Mouse (Mus musculus) forebrain, embryonic 12.5 days (tissue): ENCODE results near the gene Psmc3ip. TPM values are rescaled to one million over a fixed set of nuclear protein-coding genes. Genes with fewer than 3 reads are reported as not detected.
"Not testable (repeated sequence)": the region's sequence is repeated elsewhere in the genome, so short reads cannot be mapped to it uniquely, and the experiment has no call there.

Experiments
- ATAC-seq: fragments of 200-750 bp; cut with Nextera tagmentation; 2 replicates; pipeline ENCODE4 v1.8.0; 2017; ENCODE audit warnings: moderate TSS enrichment; ENCODE audit not compliant: low FRiP score
- H3K27ac ChIP-seq: fragments of 300-500 bp; sonication (generic); 2 replicates; pipeline ENCODE4 v1.5.1; 2016; ENCODE audit warnings: mild to moderate bottlenecking
- H3K27me3 ChIP-seq: fragments of 300-500 bp; sonication (generic); 2 replicates; pipeline ENCODE4 v1.6.1; 2016; ENCODE audit warnings: mild to moderate bottlenecking
- H3K36me3 ChIP-seq: fragments of 300-500 bp; sonication (generic); replicated peaks from 2 replicates; pipeline ENCODE4 v1.6.1; 2016; ENCODE audit warnings: mild to moderate bottlenecking
- H3K4me1 ChIP-seq: fragments of 300-500 bp; sonication (generic); 2 replicates; pipeline ENCODE4 v1.6.1; 2016
- H3K4me2 ChIP-seq: fragments of 300-500 bp; sonication (generic); 2 replicates; pipeline ENCODE4 v1.6.1; 2016; ENCODE audit warnings: mild to moderate bottlenecking, moderate library complexity
- H3K4me3 ChIP-seq: fragments of 300-500 bp; sonication (generic); replicated peaks from 2 replicates; pipeline ENCODE4 v1.5.1; 2016; ENCODE audit warnings: mild to moderate bottlenecking
- H3K9ac ChIP-seq: fragments of 300-500 bp; sonication (generic); 2 replicates; pipeline ENCODE4 v1.6.1; 2016; ENCODE audit warnings: mild to moderate bottlenecking
- H3K9me3 ChIP-seq: fragments of 300-500 bp; sonication (generic); 2 replicates; pipeline ENCODE4 v1.6.1; 2016
- WGBS: fragments of 180-500 bp; shearing (Covaris S2); methylation state at CpG from one replicate; pipeline ENCODE4 v1.1.7; 2016; 5-methylcytosine and 5-hydroxymethylcytosine counted together
- polyA plus RNA-seq: library from polyadenylated mRNA; unstranded; fragments of >200 nt; fragmentation: Nextera tagmentation; extraction: Ambion mirVana; gene quantifications from 2 replicates; pipeline ENCODE4 v1.2.1, GENCODE M21; 2016

Psmc3ip gene
- polyA plus RNA-seq, 1 experiment from 2014 or later, result 62.1 TPM

GRCm38 (mm10) chr11:101130056-101130756 lies 35.0 kb upstream of the Psmc3ip start:
- WGBS, result 56% methylated on average over 18 of the region's 18 CpGs

GRCm38 (mm10) chr11:101128996-101129577 lies 33.9 kb upstream of the Psmc3ip start:
- Histone ChIP-seq H3K36me3 (peaks cover 29% of the 10 kb centered on the region), H3K4me3 (no peak overlapping the region), H3K27ac (no peak overlapping the region), H3K27me3 (no peaks in the 10 kb centered on the region), H3K9ac (no peak overlapping the region), H3K4me1 (no peaks in the 10 kb centered on the region), H3K9me3 (0 out of 2 replicates have a peak, but pooled peaks cover 6% of the 10 kb centered on the region), H3K4me2 (no peak overlapping the region)
- ATAC-seq, result no peak
- 89% methylated on average over 11 of the region's 11 CpGs for WGBS

More at GRCm38 (mm10) chr11:101130056-101130756, 35.0 kb upstream of the Psmc3ip start:
- H3K4me3 ChIP-seq, result no peak overlapping the region
- no peaks in the 10 kb centered on the region for H3K27me3 ChIP-seq
- ATAC-seq, result no peak
- H3K4me2 ChIP-seq, result no peak overlapping the region
- no peak overlapping the region for H3K27ac ChIP-seq
- H3K36me3 ChIP-seq, result peaks cover 21% of the 10 kb centered on the region
- no peaks in the 10 kb centered on the region for H3K4me1 ChIP-seq
- 0 out of 2 replicates have a peak, but pooled peaks cover 6% of the 10 kb centered on the region for H3K9me3 ChIP-seq
- no peak overlapping the region for H3K9ac ChIP-seq

DNA sequence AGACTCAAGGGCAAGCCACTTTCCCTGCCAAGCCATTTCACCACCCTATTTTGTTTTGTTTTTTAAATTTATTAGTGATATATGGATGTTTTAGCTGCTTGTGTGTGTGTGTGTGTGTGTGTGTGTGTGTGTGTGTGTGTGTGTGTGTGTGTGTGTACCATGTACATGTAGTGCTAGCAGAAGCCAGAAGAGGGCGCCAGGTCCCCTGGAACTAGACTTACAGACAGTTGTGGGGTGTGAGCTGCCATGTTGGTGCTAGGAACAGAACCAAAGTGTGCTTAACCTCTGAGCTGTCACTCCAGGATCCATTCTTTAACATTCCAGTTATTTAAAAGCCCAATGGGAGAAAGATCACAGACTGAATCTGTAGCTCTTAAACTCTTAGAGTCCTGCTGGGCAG lies 31.8 kb upstream of the Psmc3ip start:
- Histone ChIP-seq H3K27ac (no peak overlapping the region), H3K9me3 (0 out of 2 replicates have a peak, but pooled peaks cover 6% of the 10 kb centered on the region), H3K27me3 (no peaks in the 10 kb centered on the region), H3K4me1 (no peaks in the 10 kb centered on the region), H3K9ac (no peak overlapping the region), H3K36me3 (peaks cover 49% of the 10 kb centered on the region), H3K4me3 (no peak overlapping the region), H3K4me2 (no peak overlapping the region)
- 92% methylated on average over 1 of the region's 1 CpGs for WGBS
- ATAC-seq, result no peak

GRCm38 (mm10) chr11:101125008-101125407 lies 29.8 kb upstream of the Psmc3ip start:
- not testable (repeated sequence) for H3K4me3 ChIP-seq, H3K4me2 ChIP-seq, H3K27ac ChIP-seq, H3K9me3 ChIP-seq, H3K27me3 ChIP-seq, H3K9ac ChIP-seq, ATAC-seq
- 99% methylated on average over 9 of the region's 9 CpGs for WGBS
- Histone ChIP-seq H3K4me1 (peaks cover 12% of the 10 kb centered on the region), H3K36me3 (peaks cover 53% of the 10 kb centered on the region)

- Histone ChIP-seq H3K4me1 (peaks cover 12% of the 10 kb centered on the region), H3K36me3 (peaks cover 53% of the 10 kb centered on the region)
- 96% methylated on average over 8 of the region's 8 CpGs for WGBS
- not testable (repeated sequence) for H3K27me3 ChIP-seq, H3K9ac ChIP-seq, H3K27ac ChIP-seq, H3K4me3 ChIP-seq, ATAC-seq, H3K4me2 ChIP-seq, H3K9me3 ChIP-seq
These were observed 29.3 kb upstream of the Psmc3ip start for GRCm38 (mm10) chr11:101124494-101124893.

GRCm38 (mm10) chr11:101120545-101121188 lies 25.4 kb upstream of the Psmc3ip start:
- WGBS, result 24% methylated on average over 19 of the region's 19 CpGs
- Histone ChIP-seq H3K27me3 (no peaks in the 10 kb centered on the region), H3K9me3 (no peaks in the 10 kb centered on the region), H3K4me3 (peak overlapping the region; percentile 87), H3K27ac (peak overlapping the region; percentile 91), H3K36me3 (peaks cover 36% of the 10 kb centered on the region), H3K4me1 (peaks cover 38% of the 10 kb centered on the region), H3K9ac (peak overlapping the region; percentile 86), H3K4me2 (peak overlapping the region; percentile 97)
- ATAC-seq, result no peak

DNA sequence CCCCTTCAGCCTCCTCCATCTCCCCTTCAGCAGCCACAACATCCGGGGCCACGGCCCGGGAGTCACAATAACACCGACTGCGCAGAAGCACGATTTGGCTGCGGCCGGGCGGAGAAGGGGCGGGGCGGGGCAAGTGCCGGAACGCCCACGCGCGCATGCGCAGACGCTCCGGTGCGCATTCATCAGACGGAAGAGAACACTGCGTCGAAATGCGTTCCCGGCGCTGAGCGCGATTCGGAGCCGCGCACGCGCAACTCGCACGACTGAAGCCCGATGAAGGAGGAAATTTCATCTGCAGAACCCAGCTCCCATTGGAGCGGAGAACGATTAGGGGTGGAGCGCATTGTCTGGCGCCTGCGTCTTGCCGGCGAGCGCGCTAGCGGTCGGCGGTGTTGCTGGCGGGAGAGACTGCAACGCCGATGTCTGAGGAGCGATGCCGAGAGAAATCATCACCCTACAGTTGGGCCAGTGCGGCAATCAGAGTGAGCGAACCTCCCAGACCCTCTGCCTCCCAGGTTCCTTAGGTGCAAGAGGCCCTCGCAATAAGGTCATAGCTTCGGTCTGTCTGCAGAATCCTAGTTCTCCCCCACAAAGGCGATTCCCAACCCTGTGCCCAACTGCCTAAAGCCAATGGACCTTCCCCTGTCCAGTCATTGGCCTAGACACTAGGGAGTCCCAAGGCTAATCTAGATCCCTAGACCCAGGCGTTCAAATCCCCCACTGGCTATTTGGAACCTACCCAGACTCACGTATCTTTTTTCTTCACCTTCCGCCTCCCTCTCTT lies 24.7 kb upstream of the Psmc3ip start, which contains the start of the genes Retreg3 and Tubg1:
TSS of gene Retreg3 (minus strand) at position 133 of the 784 bp plus-strand sequence.
TSS of gene Tubg1 (plus strand) at position 178 of the 784 bp plus-strand sequence.
- Histone ChIP-seq H3K27me3 (no peaks in the 10 kb centered on the region), H3K27ac (peak within 1 kb of the TSS; percentile 91), H3K4me3 (peak within 1 kb of the TSS; percentile 87), H3K9ac (peak within 1 kb of the TSS; percentile 92), H3K36me3 (peaks cover 29% of the 10 kb centered on the region), H3K4me2 (peak within 1 kb of the TSS; percentile 97), H3K4me1 (peaks cover 45% of the 10 kb centered on the region), H3K9me3 (no peaks in the 10 kb centered on the region)
- ATAC-seq, result peak; percentile 96
- under 1% methylated on average over 61 of the region's 61 CpGs for whole genome bisulfite sequencing

DNA sequence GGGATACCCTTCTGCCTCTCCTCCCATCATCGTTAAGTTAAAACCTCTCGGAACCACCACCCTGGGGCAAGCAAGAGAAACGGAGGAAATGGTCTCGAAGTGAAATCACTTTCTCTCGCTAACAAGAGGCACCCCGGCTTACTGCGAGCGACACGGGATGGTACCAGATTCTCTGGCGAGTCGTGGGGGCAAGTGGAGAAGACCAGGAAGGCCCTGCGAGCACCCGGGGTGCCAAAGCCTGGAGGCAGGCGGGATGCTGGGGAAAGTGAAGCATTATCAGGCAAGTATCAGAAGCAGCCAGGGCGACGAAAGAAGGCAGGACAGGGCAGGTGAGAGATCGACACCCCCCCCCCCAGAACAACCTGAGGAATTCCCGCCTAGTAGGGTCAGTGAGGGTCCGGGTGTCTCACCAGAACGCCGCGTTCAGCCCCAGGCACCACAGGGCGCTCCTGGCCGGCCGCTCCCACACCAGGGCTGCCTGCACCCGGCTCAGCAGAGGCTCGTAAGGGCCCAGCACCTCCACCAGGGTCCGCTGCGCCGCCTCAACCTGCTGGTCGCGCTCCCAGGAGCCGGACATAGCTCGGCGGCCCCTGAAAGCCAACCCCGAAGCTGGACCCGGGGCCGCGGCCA lies 24.0 kb upstream of the Psmc3ip start:
- Histone ChIP-seq H3K4me3 (peak overlapping the region; percentile 87), H3K9ac (peak overlapping the region; percentile 92), H3K27ac (peak overlapping the region; percentile 91), H3K4me1 (peaks cover 48% of the 10 kb centered on the region), H3K4me2 (peak overlapping the region; percentile 97), H3K9me3 (no peaks in the 10 kb centered on the region), H3K27me3 (no peaks in the 10 kb centered on the region), H3K36me3 (peaks cover 23% of the 10 kb centered on the region)
- 1% methylated on average over 39 of the region's 39 CpGs for WGBS
- ATAC-seq, result peak; percentile 71

- Histone ChIP-seq H3K4me2 (peak overlapping the region; percentile 97), H3K4me3 (peak overlapping the region; percentile 87), H3K4me1 (peaks cover 48% of the 10 kb centered on the region), H3K9me3 (no peaks in the 10 kb centered on the region), H3K9ac (peak overlapping the region; percentile 92), H3K36me3 (peaks cover 17% of the 10 kb centered on the region), H3K27ac (no peak overlapping the region), H3K27me3 (no peaks in the 10 kb centered on the region)
- no peak for ATAC-seq
- 58% methylated on average over 4 of the region's 4 CpGs for WGBS
These were observed 22.9 kb upstream of the Psmc3ip start for GRCm38 (mm10) chr11:101118105-101118504.

DNA sequence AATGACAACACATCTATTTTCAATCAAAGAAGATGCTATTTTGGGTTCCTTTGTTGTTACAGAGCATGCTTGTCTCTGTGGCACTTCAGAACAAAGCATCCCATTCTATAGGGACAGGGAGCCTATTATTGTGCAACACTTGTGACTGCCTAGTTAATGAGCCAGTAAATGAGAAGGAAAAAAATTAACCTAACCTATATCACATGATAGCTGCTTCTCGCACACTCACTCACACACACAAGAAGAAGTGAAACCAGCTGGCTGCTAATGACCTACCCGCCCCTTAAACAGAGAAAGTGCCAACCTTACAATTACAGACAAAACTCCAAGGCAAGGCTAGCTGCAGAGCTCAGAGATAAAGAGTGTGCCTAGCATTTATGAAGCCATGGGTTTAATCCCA lies 20.3 kb upstream of the Psmc3ip start:
- H3K36me3 ChIP-seq, result 0 out of 2 replicates have a peak, but pooled peaks cover 8% of the 10 kb centered on the region
- WGBS, result 30% methylated on average over 2 of the region's 2 CpGs
- H3K4me2 ChIP-seq, result peak overlapping the region; percentile 16; the same call in 1 of the 2 replicates
- H3K9me3 ChIP-seq, result no peaks in the 10 kb centered on the region
- H3K27ac ChIP-seq, result peak overlapping the region; percentile 73
- H3K9ac ChIP-seq, result no peak overlapping the region
- H3K4me3 ChIP-seq, result no peak overlapping the region
- no peaks in the 10 kb centered on the region for H3K27me3 ChIP-seq
- ATAC-seq, result no peak
- H3K4me1 ChIP-seq, result peaks cover 38% of the 10 kb centered on the region

GRCm38 (mm10) chr11:101112186-101112585 lies 16.9 kb upstream of the Psmc3ip start:
- no peak overlapping the region for H3K4me3 ChIP-seq
- H3K36me3 ChIP-seq, result 0 out of 2 replicates have a peak, but pooled peaks cover 8% of the 10 kb centered on the region
- H3K27me3 ChIP-seq, result no peaks in the 10 kb centered on the region
- ATAC-seq, result no peak
- WGBS, result 92% methylated on average over 3 of the region's 3 CpGs
- H3K4me2 ChIP-seq, result no peak overlapping the region
- peaks cover 25% of the 10 kb centered on the region for H3K4me1 ChIP-seq
- H3K9ac ChIP-seq, result no peak overlapping the region
- H3K27ac ChIP-seq, result no peak overlapping the region
- no peaks in the 10 kb centered on the region for H3K9me3 ChIP-seq
